Mouse (Mus musculus) lung, adult 2 months (tissue): ENCODE results near the gene Gm49368.

Experiments
- CTCF ChIP-seq: fragments of 200-500 bp; IDR thresholded peaks from 2 replicates; pipeline ENCODE4 v1.5.1; 2011; ENCODE audit warnings: mild to moderate bottlenecking, low read length, control low read depth; ENCODE audit not compliant: insufficient read depth
- POLR2A ChIP-seq: fragments of 200-500 bp; IDR thresholded peaks from 2 replicates; pipeline ENCODE4 v1.6.1; 2011; ENCODE audit warnings: low read depth, mild to moderate bottlenecking, control low read depth, low read length, borderline replicate concordance; ENCODE audit errors: extremely low read depth

- TF ChIP-seq CTCF (no peak), POLR2A (no peak)
Measured at GRCm38 (mm10) chr7:128107462-128107861, 45.0 kb downstream of the Gm49368 start.
